ENCODE assay signal across 4 mouse cellular contexts in the genomic region with DNA sequence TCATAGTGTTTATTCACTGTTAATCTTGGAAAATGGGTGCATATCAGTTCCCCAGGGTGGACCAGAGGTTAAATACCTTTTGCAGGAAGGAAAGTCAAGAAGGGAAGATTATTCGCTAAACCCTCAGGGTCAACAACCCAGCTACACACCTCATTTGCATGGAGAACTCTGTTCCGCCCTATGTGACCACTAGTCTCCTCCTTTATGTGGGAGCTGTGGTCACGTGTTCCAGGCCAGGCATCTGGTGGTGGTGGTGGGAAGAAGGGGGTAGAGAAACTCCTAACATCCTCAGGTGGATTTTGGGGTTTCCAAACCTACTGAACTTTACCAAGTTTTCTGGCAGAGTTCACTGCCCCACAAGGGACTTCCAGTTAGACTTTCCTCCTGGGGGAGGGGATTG.
TF ChIP-seq lines count a peak whose summit lies in the region.

No protein-coding gene starts in this region.

TF ChIP-seq in C2C12, 6 proteins besides CTCF, POLR2A, EP300 and RAD21:
- TF ChIP-seq USF1 (IDR thresholded peaks at IDR 0.05; ENCODE audit: low read depth) (peak; percentile 64), FOSL1 (IDR thresholded peaks at IDR 0.05; ENCODE audit: insufficient read depth, low read length, poor library complexity, severe bottlenecking) (no peak)

TF ChIP-seq in CH12.LX, 34 proteins besides CTCF, POLR2A, EP300 and RAD21:
- TF ChIP-seq USF2 (conservative IDR thresholded peaks at IDR 0.05; ENCODE audit: low read depth, low read length) (peak; percentile 49), ZMIZ1 (IDR thresholded peaks at IDR 0.05; ENCODE audit: low read depth, low read length) (no peak), BHLHE40 (IDR thresholded peaks at IDR 0.05; ENCODE audit: low read depth, low read length) (peak; percentile 43; the same call in 1 of the 2 replicates), USF1 (IDR thresholded peaks at IDR 0.05; ENCODE audit: low read depth, low read length) (peak; percentile 67), MAX (IDR thresholded peaks at IDR 0.05; ENCODE audit: low read length) (0 out of 2 replicates have a peak, but pooled peaks have one; percentile 42)

TF ChIP-seq in MEL, 35 proteins besides CTCF, POLR2A, EP300 and RAD21 (continued from another document):
- TF ChIP-seq USF1 (IDR thresholded peaks at IDR 0.05; ENCODE audit: low read depth, low read length) = peak; percentile 36; the same call in 1 of the 2 replicates

TF ChIP-seq in myocyte, 11 proteins besides CTCF, POLR2A, EP300 and RAD21:
- TF ChIP-seq MYOD1 (IDR thresholded peaks at IDR 0.05; ENCODE audit: control insufficient read depth in 1 of 3, insufficient read length in 2 of 3, low read depth in 2 of 3) = no peak
- peak; percentile 17 for TF ChIP-seq USF1 (IDR thresholded peaks at IDR 0.05; ENCODE audit: low read depth)
- TF ChIP-seq CEBPB (IDR thresholded peaks at IDR 0.05; ENCODE audit: insufficient read depth, poor library complexity, severe bottlenecking) = no peak
